Mouse (Mus musculus) ES-Bruce4 (cell line): Measurements from ENCODE around the gene Macrod2.

Source experiments
- CTCF ChIP-seq: IDR thresholded peaks from one replicate; pipeline ENCODE4 v1.8.1; 2011; ENCODE audit warnings: low read depth, low read length
- EP300 ChIP-seq: IDR thresholded peaks from 2 replicates; pipeline ENCODE4 v1.6.1; 2011; ENCODE audit warnings: low read depth, low read length; ENCODE audit not compliant: insufficient read depth
- POLR2A ChIP-seq: IDR thresholded peaks from one replicate; pipeline ENCODE4 v1.8.1; 2011; ENCODE audit warnings: low read length; ENCODE audit not compliant: insufficient read depth

GRCm38 (mm10) chr2:141271541-141271940, 876.4 kb downstream of the Macrod2 start:
- no peak for TF ChIP-seq CTCF
- TF ChIP-seq POLR2A = no peak
- TF ChIP-seq EP300 = no peak
